In genomic region chr6:53654361-53654824, GRCm38 (mm10) we compare ENCODE assay signal across 7 mouse cellular contexts.
DNase-seq lines count a peak whose midpoint lies in the region; ATAC-seq and TF ChIP-seq lines count a peak whose summit lies in the region.

No protein-coding gene starts in this region.

- no peaks in the 10 kb centered on the region for H3K27me3 ChIP-seq in kidney, embryonic 14.5 days (ENCODE audit: control insufficient read depth, insufficient read depth, low read length)
- H3K27me3 ChIP-seq in limb, embryonic 11.5 days (ENCODE audit: control insufficient read depth, insufficient read depth, low read length): no peaks in the 10 kb centered on the region
- no peaks in the 10 kb centered on the region for H3K27me3 ChIP-seq in midbrain, postnatal 0 days (ENCODE audit: insufficient read depth, low read length)

- WGBS in kidney, embryonic 14.5 days: 29% methylated on average over 12 of the region's 12 CpGs
- WGBS in limb, embryonic 11.5 days: 15% methylated on average over 12 of the region's 12 CpGs
- 70% methylated on average over 12 of the region's 12 CpGs for WGBS in midbrain, postnatal 0 days

- H3K9ac ChIP-seq in kidney, embryonic 14.5 days (ENCODE audit: low read depth, low read length): no peak overlapping the region
- no peak overlapping the region for H3K9ac ChIP-seq in limb, embryonic 11.5 days (ENCODE audit: low read length)
- H3K9ac ChIP-seq in midbrain, postnatal 0 days (replicated peaks; ENCODE audit: low read length, poor library complexity, severe bottlenecking): no peak overlapping the region

- no peak for DNase-seq in kidney, adult 11 months
- peak; percentile 52 for DNase-seq in adipocyte (ENCODE audit: low spot score)
- peak; percentile 64 for DNase-seq in embryo, embryonic 11 days
- DNase-seq in limb, embryonic 11.5 days (ENCODE audit: low spot score): peak; percentile 82
- no peak for DNase-seq in midbrain, postnatal 0 days (ENCODE audit: low spot score)
- DNase-seq in testis, postnatal 10 days (ENCODE audit: low spot score): no peak

- peak overlapping the region; percentile 10; the same call in 1 of the 2 replicates for H3K4me2 ChIP-seq in kidney, embryonic 14.5 days (replicated peaks; ENCODE audit: low read depth, low read length)
- H3K4me2 ChIP-seq in limb, embryonic 11.5 days (ENCODE audit: low read depth, severe bottlenecking): no peak overlapping the region
- H3K4me2 ChIP-seq in midbrain, postnatal 0 days (ENCODE audit: low read depth, low read length, poor library complexity, severe bottlenecking): no peak overlapping the region

- peaks cover 16% of the 10 kb centered on the region for H3K4me1 ChIP-seq in kidney, embryonic 14.5 days (ENCODE audit: control insufficient read depth, insufficient read depth, low read length)
- H3K4me1 ChIP-seq in limb, embryonic 11.5 days (ENCODE audit: control insufficient read depth, insufficient read depth, low read length): peaks cover 16% of the 10 kb centered on the region; the same call in 1 of the 2 replicates
- 0 out of 2 replicates have a peak, but pooled peaks cover 3% of the 10 kb centered on the region for H3K4me1 ChIP-seq in midbrain, postnatal 0 days (ENCODE audit: insufficient read depth, low read length)

- no peaks in the 10 kb centered on the region for H3K36me3 ChIP-seq in kidney, embryonic 14.5 days (ENCODE audit: control insufficient read depth, insufficient read depth, low read length)
- no peaks in the 10 kb centered on the region for H3K36me3 ChIP-seq in limb, embryonic 11.5 days (ENCODE audit: control insufficient read depth, insufficient read depth, low read length)
- H3K36me3 ChIP-seq in midbrain, postnatal 0 days (ENCODE audit: insufficient read depth, low read length): no peaks in the 10 kb centered on the region

- 0 out of 2 replicates have a peak overlapping the region, but pooled peaks have one; percentile 12 for H3K27ac ChIP-seq in kidney, embryonic 14.5 days (ENCODE audit: low read depth, low read length)
- peak overlapping the region; percentile 72; the same call in 1 of the 2 replicates for H3K27ac ChIP-seq in limb, embryonic 11.5 days (replicated peaks; ENCODE audit: low read depth, low read length)
- no peak overlapping the region for H3K27ac ChIP-seq in midbrain, postnatal 0 days (ENCODE audit: low read depth, low read length)

- no peak overlapping the region for H3K4me3 ChIP-seq in kidney, embryonic 14.5 days (ENCODE audit: low read length)
- no peak overlapping the region for H3K4me3 ChIP-seq in limb, embryonic 11.5 days (ENCODE audit: low read depth, low read length)
- H3K4me3 ChIP-seq in midbrain, postnatal 0 days (ENCODE audit: low read depth, low read length): no peak overlapping the region

- TF ChIP-seq CTCF in midbrain, postnatal 0 days (IDR thresholded peaks at IDR 0.05): no peak

- H3K9me3 ChIP-seq in kidney, embryonic 14.5 days (ENCODE audit: control insufficient read depth, low read length): no peaks in the 10 kb centered on the region
- no peaks in the 10 kb centered on the region for H3K9me3 ChIP-seq in limb, embryonic 11.5 days (ENCODE audit: control insufficient read depth, low read length)
- no peaks in the 10 kb centered on the region for H3K9me3 ChIP-seq in midbrain, postnatal 0 days (ENCODE audit: low read length)

- ATAC-seq in kidney, embryonic 14.5 days (ENCODE audit: low FRiP score, low TSS enrichment): peak; percentile 87
- peak; percentile 92 for ATAC-seq in limb, embryonic 11.5 days (ENCODE audit: insufficient number of reproducible peaks, low FRiP score, low TSS enrichment, low read depth)
- no peak for ATAC-seq in midbrain, postnatal 0 days (ENCODE audit: low FRiP score)

Comparison
In these comparisons a context has a peak if more than half of its experiments do, and no peak if none do; other contexts are left out.
1. DNase-seq: peak in adipocyte (single experiment), embryo, embryonic 11 days (single experiment) and limb, embryonic 11.5 days (single experiment); none in kidney, adult 11 months (single experiment), midbrain, postnatal 0 days (single experiment) and testis, postnatal 10 days (single experiment).